Mouse (Mus musculus) liver, embryonic 14.5 days (tissue): ENCODE results near the gene 4930535I16Rik.

Experiments
- CTCF ChIP-seq: IDR thresholded peaks from 2 replicates; pipeline ENCODE4 v1.5.1; 2016; ENCODE audit warnings: antibody characterized with exemption, low read depth, control low read depth
- EP300 ChIP-seq: IDR thresholded peaks from 2 replicates; pipeline ENCODE4 v1.6.1; 2016; ENCODE audit warnings: antibody characterized with exemption, low read depth

DNA sequence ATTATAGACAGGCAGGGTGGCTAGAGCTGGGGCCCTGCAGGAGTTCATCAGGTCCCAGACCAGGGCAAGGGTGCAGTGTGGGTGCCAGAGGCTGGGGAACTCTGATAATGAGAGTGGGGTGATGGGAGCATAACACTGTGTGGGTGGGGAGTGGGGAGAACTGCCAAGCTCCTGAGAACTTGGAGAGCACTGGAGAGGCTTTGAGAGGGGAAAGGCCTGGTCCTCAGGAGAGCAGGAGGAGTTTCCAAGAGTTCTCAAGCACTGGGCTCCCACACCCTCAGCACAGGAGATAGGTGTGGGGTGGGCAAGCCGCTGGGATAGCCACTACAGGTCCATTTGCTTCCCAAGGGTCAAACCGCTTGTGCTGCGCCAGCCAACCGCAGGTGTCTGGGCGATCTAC is 24.1 kb downstream of the 4930535I16Rik start:
- TF ChIP-seq EP300 (no peak), CTCF (no peak)
